Mouse (Mus musculus) cerebellum, postnatal 36 days (tissue): Measurements from ENCODE around the gene Slc7a14.

Experiments used
- DNase-seq, 2 experiments: peaks; one replicate each; pipeline ENCODE4 v3.0.0; 2021 to 2022; ENCODE audit warnings: mixed read lengths in 2 of 2

The Slc7a14 gene

GRCm38 (mm10) chr3:31260964-31261346, 49.2 kb downstream of the Slc7a14 start:
- DNase-seq: no peak

- no peak for DNase-seq
Observed at GRCm38 (mm10) chr3:31260329-31260963, 49.7 kb downstream of the Slc7a14 start.

- DNase-seq: no peak
Observed at GRCm38 (mm10) chr3:31259553-31260255, 50.5 kb downstream of the Slc7a14 start.

GRCm38 (mm10) chr3:31254427-31254826, 55.8 kb downstream of the Slc7a14 start:
- peak; percentile 45 to 50 for DNase-seq

- DNase-seq: no peak
Observed at GRCm38 (mm10) chr3:31253862-31254261, 56.3 kb downstream of the Slc7a14 start.

- DNase-seq: no peak
Observed at GRCm38 (mm10) chr3:31252566-31252965, 57.6 kb downstream of the Slc7a14 start.

GRCm38 (mm10) chr3:31243478-31243877, 66.7 kb downstream of the Slc7a14 start:
- DNase-seq: no peak

- no peak for DNase-seq
Observed at GRCm38 (mm10) chr3:31240840-31241239, 69.3 kb downstream of the Slc7a14 start.

GRCm38 (mm10) chr3:31239645-31240044, 70.5 kb downstream of the Slc7a14 start:
- peak; percentile 28 to 45 for DNase-seq

- DNase-seq: peak; percentile 54 to 55
Observed at GRCm38 (mm10) chr3:31237936-31238335, 72.2 kb downstream of the Slc7a14 start.

- no peak for DNase-seq
Observed at GRCm38 (mm10) chr3:31236146-31236545, 74.0 kb downstream of the Slc7a14 start.

- no peak for DNase-seq
Observed at GRCm38 (mm10) chr3:31234356-31234755, 75.8 kb downstream of the Slc7a14 start.

GRCm38 (mm10) chr3:31233746-31234312, 76.3 kb downstream of the Slc7a14 start:
- DNase-seq: no peak

- no peak for DNase-seq
Observed at GRCm38 (mm10) chr3:31229281-31229680, 80.9 kb downstream of the Slc7a14 start.

GRCm38 (mm10) chr3:31228487-31228886, 81.7 kb downstream of the Slc7a14 start:
- DNase-seq: no peak

- no peak for DNase-seq
Observed at GRCm38 (mm10) chr3:31223551-31223950, 86.6 kb downstream of the Slc7a14 start.

GRCm38 (mm10) chr3:31220040-31220439, 90.1 kb downstream of the Slc7a14 start:
- DNase-seq: no peak

GRCm38 (mm10) chr3:31219483-31219882, 90.7 kb downstream of the Slc7a14 start:
- no peak for DNase-seq

GRCm38 (mm10) chr3:31217523-31217922, 92.7 kb downstream of the Slc7a14 start:
- no peak for DNase-seq

GRCm38 (mm10) chr3:31213802-31214201, 96.4 kb downstream of the Slc7a14 start:
- peak; percentile 62 to 64 for DNase-seq

GRCm38 (mm10) chr3:31212205-31213038, 97.8 kb downstream of the Slc7a14 start:
- DNase-seq: no peak

GRCm38 (mm10) chr3:31209001-31209400, 101.2 kb downstream of the Slc7a14 start:
- no peak for DNase-seq

GRCm38 (mm10) chr3:31208458-31208994, 101.7 kb downstream of the Slc7a14 start:
- DNase-seq: no peak
